Mouse (Mus musculus) lung, adult 2 months (tissue): ENCODE measurements at regions not wholly inside any gene's neighbourhood (a gene's known extent, or its start where the extent isn't known, plus 50 kb on each side); places are given as distances from the start of the nearest gene placed in this dataset.

Source experiments
- CTCF ChIP-seq: fragments of 200-500 bp; IDR thresholded peaks from 2 replicates; pipeline ENCODE4 v1.5.1; 2011; ENCODE audit warnings: mild to moderate bottlenecking, low read length, control low read depth; ENCODE audit not compliant: insufficient read depth
- POLR2A ChIP-seq: fragments of 200-500 bp; IDR thresholded peaks from 2 replicates; pipeline ENCODE4 v1.6.1; 2011; ENCODE audit warnings: low read depth, mild to moderate bottlenecking, control low read depth, low read length, borderline replicate concordance; ENCODE audit errors: extremely low read depth

DNA sequence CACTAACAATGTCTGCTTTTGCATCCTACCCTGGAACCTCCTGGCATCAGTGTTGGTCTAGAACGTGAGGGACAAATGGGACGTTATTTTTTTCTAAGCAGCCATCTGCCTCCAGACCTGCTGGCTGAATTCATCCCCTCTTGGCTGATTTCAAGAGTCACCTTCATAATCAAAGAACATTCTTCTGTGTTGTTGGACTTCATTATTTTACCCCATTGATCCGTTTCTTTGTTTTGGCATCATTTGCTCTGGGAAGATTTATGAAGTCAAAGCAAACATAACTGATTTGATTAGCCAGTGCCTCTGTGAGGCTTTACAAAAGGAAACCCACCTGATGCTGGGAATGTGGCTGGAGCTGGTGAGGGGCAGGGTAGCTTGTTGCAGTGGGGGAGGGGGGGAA lies 158.0 kb downstream of the Fam43a start:
- TF ChIP-seq POLR2A (no peak), CTCF (no peak)
